Mouse (Mus musculus) cortical plate, adult 2 months (tissue): ENCODE measurements around the gene Fam129c.

Source experiments
- CTCF ChIP-seq: fragments of 200-500 bp; IDR thresholded peaks from 2 replicates; pipeline ENCODE4 v1.5.1; 2011; ENCODE audit warnings: mild to moderate bottlenecking, control low read depth, low read length; ENCODE audit not compliant: insufficient read depth; ENCODE audit errors: extremely low read depth
- POLR2A ChIP-seq: fragments of 200-500 bp; IDR thresholded peaks from 2 replicates; pipeline ENCODE4 v1.6.1; 2011; ENCODE audit warnings: mild to moderate bottlenecking, low read length, control low read depth; ENCODE audit not compliant: insufficient read depth; ENCODE audit errors: extremely low read depth

DNA sequence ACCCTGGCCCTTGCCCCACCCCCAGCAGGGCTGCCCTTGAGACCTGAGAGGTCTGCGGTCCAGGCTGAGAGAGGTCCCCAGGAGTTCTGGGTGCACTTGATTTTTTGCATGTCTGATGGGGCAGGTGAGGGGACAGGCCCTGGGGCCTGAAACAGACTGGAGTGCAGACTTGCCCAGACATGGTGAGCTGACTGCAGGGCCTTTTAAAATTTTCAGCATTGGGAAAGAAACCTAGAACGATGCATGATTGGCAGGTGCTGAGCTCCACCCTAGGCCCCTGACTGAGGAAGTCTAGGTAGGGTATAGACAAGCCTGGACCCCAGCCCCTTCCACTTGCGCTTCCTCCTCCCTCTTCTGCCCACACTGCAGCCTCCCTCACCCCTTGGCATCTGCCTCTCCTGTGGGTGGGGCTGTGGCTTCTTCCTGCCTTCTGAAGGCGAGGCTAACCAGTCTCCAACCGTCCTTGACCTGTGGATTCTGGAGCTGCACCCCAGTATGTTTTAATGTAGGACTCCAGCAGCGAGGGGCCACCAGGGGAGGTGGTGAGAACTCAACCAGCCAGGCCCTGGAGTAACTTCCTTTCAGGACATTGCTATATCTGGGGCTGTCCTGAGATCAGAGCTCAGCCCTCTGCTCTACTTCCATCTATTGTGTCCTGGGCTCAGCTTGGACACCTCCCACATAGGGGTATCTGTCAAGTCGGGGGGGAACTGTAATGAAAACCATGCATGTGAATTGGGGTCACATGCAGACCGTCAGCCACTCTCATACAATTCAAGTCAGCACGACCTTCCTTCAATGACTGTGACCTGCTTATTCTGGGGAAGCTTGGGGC is 30.0 kb downstream of the Fam129c start:
- no peak for TF ChIP-seq POLR2A
- no peak for TF ChIP-seq CTCF
